Mouse (Mus musculus) kidney, embryonic 16.5 days (tissue): ENCODE measurements around the gene Adcy7. TPM values are rescaled to one million over a fixed set of nuclear protein-coding genes. Genes with fewer than 3 reads are reported as not detected.

Source experiments
- ATAC-seq: fragments of 200-750 bp; cut with Nextera tagmentation; 2 replicates; pipeline ENCODE4 v1.8.0; 2017; ENCODE audit warnings: moderate TSS enrichment; ENCODE audit not compliant: low FRiP score, low TSS enrichment
- H3K27ac ChIP-seq: fragments of 300-500 bp; sonication (generic); 2 replicates; pipeline ENCODE4 v1.5.1; 2014; ENCODE audit warnings: low read length
- H3K27me3 ChIP-seq: fragments of 300-500 bp; sonication (generic); 2 replicates; pipeline ENCODE4 v1.6.1; 2014; ENCODE audit warnings: low read length, control low read depth, mixed read lengths; ENCODE audit not compliant: insufficient read depth
- H3K36me3 ChIP-seq: fragments of 300-500 bp; sonication (generic); 2 replicates; pipeline ENCODE4 v1.6.1; 2014; ENCODE audit warnings: low read length, control low read depth, mixed read lengths; ENCODE audit not compliant: insufficient read depth
- H3K4me1 ChIP-seq: fragments of 300-500 bp; sonication (generic); 2 replicates; pipeline ENCODE4 v1.6.1; 2014; ENCODE audit warnings: low read length, control low read depth, mixed read lengths; ENCODE audit not compliant: insufficient read depth
- H3K4me2 ChIP-seq: fragments of 300-500 bp; sonication (generic); replicated peaks from 2 replicates; pipeline ENCODE4 v1.6.1; 2014; ENCODE audit warnings: low read depth, low read length
- H3K4me3 ChIP-seq: fragments of 300-500 bp; sonication (generic); 2 replicates; pipeline ENCODE4 v1.5.1; 2014; ENCODE audit warnings: mild to moderate bottlenecking, low read length
- H3K9ac ChIP-seq: fragments of 300-500 bp; sonication (generic); replicated peaks from 2 replicates; pipeline ENCODE4 v1.6.1; 2014; ENCODE audit warnings: low read length
- H3K9me3 ChIP-seq: fragments of 300-500 bp; sonication (generic); 2 replicates; pipeline ENCODE4 v1.6.1; 2016; ENCODE audit warnings: low read length, control low read depth
- WGBS: fragments of 180-500 bp; shearing (Covaris S2); extraction: QIAGEN DNeasy Blood & Tissue Kit; methylation state at CpG from one replicate; pipeline ENCODE4 v1.1.7; 2014; 5-methylcytosine and 5-hydroxymethylcytosine counted together
- polyA plus RNA-seq: library from polyadenylated mRNA; unstranded; fragments of >200 nt; fragmentation: Nextera tagmentation; extraction: Ambion mirVana; gene quantifications from 2 replicates; pipeline ENCODE4 v1.2.1, GENCODE M21; 2015

Adcy7 gene
- polyA plus RNA-seq, 1 experiment from 2014 or later, result 3.7 TPM

- no peak overlapping the region for H3K4me2 ChIP-seq
- no peak overlapping the region for H3K27ac ChIP-seq
- no peak overlapping the region for H3K9ac ChIP-seq
- H3K36me3 ChIP-seq, result no peaks in the 10 kb centered on the region
- H3K4me1 ChIP-seq, result 0 out of 2 replicates have a peak, but pooled peaks cover 3% of the 10 kb centered on the region
- no peaks in the 10 kb centered on the region for H3K27me3 ChIP-seq
- no peak overlapping the region for H3K4me3 ChIP-seq
- WGBS, result 85% methylated on average over 9 of the region's 9 CpGs
- no peaks in the 10 kb centered on the region for H3K9me3 ChIP-seq
- ATAC-seq, result no peak
These were observed 21.6 kb downstream of the Adcy7 start for GRCm38 (mm10) chr8:88293590-88294356.

- Histone ChIP-seq H3K4me1 (no peaks in the 10 kb centered on the region), H3K27ac (no peak overlapping the region), H3K4me3 (no peak overlapping the region), H3K36me3 (no peaks in the 10 kb centered on the region), H3K4me2 (no peak overlapping the region), H3K27me3 (no peaks in the 10 kb centered on the region), H3K9me3 (no peaks in the 10 kb centered on the region), H3K9ac (no peak overlapping the region)
- no peak for ATAC-seq
- 77% methylated on average over 2 of the region's 2 CpGs for WGBS
These were observed 22.8 kb downstream of the Adcy7 start for GRCm38 (mm10) chr8:88294977-88295376.

GRCm38 (mm10) chr8:88297976-88298732 is 26.0 kb downstream of the Adcy7 start:
- H3K27ac ChIP-seq, result no peak overlapping the region
- H3K9ac ChIP-seq, result no peak overlapping the region
- ATAC-seq, result no peak; the same call in 1 of the 2 replicates
- no peaks in the 10 kb centered on the region for H3K27me3 ChIP-seq
- no peak overlapping the region for H3K4me3 ChIP-seq
- WGBS, result 33% methylated on average over 12 of the region's 12 CpGs
- H3K4me1 ChIP-seq, result no peaks in the 10 kb centered on the region
- H3K4me2 ChIP-seq, result no peak overlapping the region
- H3K36me3 ChIP-seq, result no peaks in the 10 kb centered on the region
- no peaks in the 10 kb centered on the region for H3K9me3 ChIP-seq

GRCm38 (mm10) chr8:88298733-88299103 is 26.5 kb downstream of the Adcy7 start:
- no peak for ATAC-seq
- no peak overlapping the region for H3K27ac ChIP-seq
- H3K4me1 ChIP-seq, result no peaks in the 10 kb centered on the region
- no peaks in the 10 kb centered on the region for H3K9me3 ChIP-seq
- H3K4me2 ChIP-seq, result no peak overlapping the region
- H3K4me3 ChIP-seq, result no peak overlapping the region
- WGBS, result 86% methylated on average over 10 of the region's 10 CpGs
- no peak overlapping the region for H3K9ac ChIP-seq
- H3K27me3 ChIP-seq, result no peaks in the 10 kb centered on the region
- H3K36me3 ChIP-seq, result no peaks in the 10 kb centered on the region

- Histone ChIP-seq H3K27me3 (no peaks in the 10 kb centered on the region), H3K27ac (no peak overlapping the region), H3K4me1 (no peaks in the 10 kb centered on the region), H3K9ac (no peak overlapping the region), H3K36me3 (no peaks in the 10 kb centered on the region), H3K4me2 (no peak overlapping the region), H3K4me3 (no peak overlapping the region), H3K9me3 (no peaks in the 10 kb centered on the region)
- 70% methylated on average over 10 of the region's 10 CpGs for WGBS
- no peak for ATAC-seq
These were observed 27.9 kb downstream of the Adcy7 start for GRCm38 (mm10) chr8:88299907-88300603.

GRCm38 (mm10) chr8:88301589-88302437 is 29.6 kb downstream of the Adcy7 start:
- Histone ChIP-seq H3K4me3 (no peak overlapping the region), H3K27me3 (no peaks in the 10 kb centered on the region), H3K9ac (no peak overlapping the region), H3K4me1 (no peaks in the 10 kb centered on the region), H3K36me3 (no peaks in the 10 kb centered on the region), H3K9me3 (no peaks in the 10 kb centered on the region), H3K27ac (no peak overlapping the region), H3K4me2 (no peak overlapping the region)
- 69% methylated on average over 15 of the region's 15 CpGs for WGBS
- ATAC-seq, result no peak

GRCm38 (mm10) chr8:88305814-88306213 is 33.6 kb downstream of the Adcy7 start:
- 85% methylated on average over 4 of the region's 4 CpGs for WGBS
- no peak overlapping the region for H3K4me2 ChIP-seq
- no peaks in the 10 kb centered on the region for H3K36me3 ChIP-seq
- H3K9me3 ChIP-seq, result no peaks in the 10 kb centered on the region
- no peak for ATAC-seq
- H3K9ac ChIP-seq, result no peak overlapping the region
- H3K4me3 ChIP-seq, result no peak overlapping the region
- no peak overlapping the region for H3K27ac ChIP-seq
- no peaks in the 10 kb centered on the region for H3K27me3 ChIP-seq
- H3K4me1 ChIP-seq, result no peaks in the 10 kb centered on the region

GRCm38 (mm10) chr8:88306511-88306910 is 34.3 kb downstream of the Adcy7 start:
- no peaks in the 10 kb centered on the region for H3K9me3 ChIP-seq
- ATAC-seq, result no peak
- H3K4me3 ChIP-seq, result no peak overlapping the region
- no peak overlapping the region for H3K4me2 ChIP-seq
- no peaks in the 10 kb centered on the region for H3K27me3 ChIP-seq
- H3K27ac ChIP-seq, result no peak overlapping the region
- no peaks in the 10 kb centered on the region for H3K36me3 ChIP-seq
- WGBS, result 78% methylated on average over 14 of the region's 14 CpGs
- no peak overlapping the region for H3K9ac ChIP-seq
- H3K4me1 ChIP-seq, result no peaks in the 10 kb centered on the region

- H3K27me3 ChIP-seq, result no peaks in the 10 kb centered on the region
- H3K4me1 ChIP-seq, result no peaks in the 10 kb centered on the region
- H3K27ac ChIP-seq, result no peak overlapping the region
- H3K4me3 ChIP-seq, result no peak overlapping the region
- H3K4me2 ChIP-seq, result no peak overlapping the region
- no peaks in the 10 kb centered on the region for H3K36me3 ChIP-seq
- WGBS, result 88% methylated on average over 4 of the region's 4 CpGs
- no peak overlapping the region for H3K9ac ChIP-seq
- no peaks in the 10 kb centered on the region for H3K9me3 ChIP-seq
- ATAC-seq, result no peak
These were observed 35.5 kb downstream of the Adcy7 start for GRCm38 (mm10) chr8:88307736-88308135.
